Mouse (Mus musculus) olfactory bulb, adult 2 months (tissue): Measurements from ENCODE around the gene Ccnd3.

Source experiments
- CTCF ChIP-seq: fragments of 200-500 bp; IDR thresholded peaks from 2 replicates; pipeline ENCODE4 v1.5.1; 2012; ENCODE audit warnings: low read depth, mild to moderate bottlenecking, low read length, moderate library complexity; ENCODE audit not compliant: insufficient read depth
- POLR2A ChIP-seq: fragments of 200-500 bp; IDR thresholded peaks from 2 replicates; pipeline ENCODE4 v1.6.1; 2012; ENCODE audit warnings: mild to moderate bottlenecking, low read depth, low read length, moderate library complexity; ENCODE audit not compliant: insufficient read depth

GRCm38 (mm10) chr17:47618556-47619311 lies 113.9 kb downstream of the Ccnd3 start:
- TF ChIP-seq CTCF: no peak
- no peak for TF ChIP-seq POLR2A
